Mouse (Mus musculus): ENCODE results near the gene Rps29. TPM values are rescaled to one million over a fixed set of nuclear protein-coding genes. Genes with fewer than 3 reads are reported as not detected.
"Not testable (repeated sequence)": the region's sequence is repeated elsewhere in the genome, so short reads cannot be mapped to it uniquely, and the experiment has no call there.

Rps29 gene
- polyA plus RNA-seq (2012; rRNA removed) (2,273 and 3,523 TPM in 2 replicates), polyA plus RNA-seq (2014; fragmentation: Nextera tagmentation; extraction: Ambion mirVana) (1,759 and 1,849 TPM in 2 replicates)

- Histone ChIP-seq H3K4me2 (replicated peaks; ENCODE audit: low read depth, low read length, severe bottlenecking) (peak within 1 kb of the TSS; percentile 64), H3K9ac (ENCODE audit: low read depth, low read length, severe bottlenecking) (peak within 1 kb of the TSS; percentile 94), H3K36me3 (ENCODE audit: control insufficient read depth, insufficient read depth, low read length) (peaks cover 27% of the 10 kb centered on the region), H3K27ac (replicated peaks; ENCODE audit: low read depth, low read length) (peak within 1 kb of the TSS; percentile 95), H3K4me3 (replicated peaks; ENCODE audit: low read length) (peak within 1 kb of the TSS; percentile 69)
- WGBS = under 1% methylated on average over 55 of the region's 68 CpGs
- peak; percentile 94; the same call in 1 of the 2 replicates for TF ChIP-seq POLR2A (IDR thresholded peaks at IDR 0.05; ENCODE audit: borderline replicate concordance, extremely low read depth, insufficient read depth, insufficient read length)
- H3K27me3 ChIP-seq (ENCODE audit: control insufficient read depth, insufficient read depth, low read length); H3K9me3 ChIP-seq (ENCODE audit: control insufficient read depth, low read length); H3K4me1 ChIP-seq (ENCODE audit: control insufficient read depth, insufficient read depth, low read length): not testable (repeated sequence)
- ATAC-seq (ENCODE audit: low FRiP score, low read depth) (peak; percentile 98), DNase-seq (ENCODE audit: low spot score) (peak; percentile 100)
These were observed at the start of gene Rps29 for GRCm38 (mm10) chr12:69158765-69159577. Gene Rps29, minus strand, starts transcription at chr12:69159186.

- H3K27ac ChIP-seq (replicated peaks; ENCODE audit: low read depth, low read length) = no peak overlapping the region
- no peaks in the 10 kb centered on the region for H3K27me3 ChIP-seq (ENCODE audit: control insufficient read depth, insufficient read depth, low read length)
- no peaks in the 10 kb centered on the region for H3K4me1 ChIP-seq (ENCODE audit: control insufficient read depth, insufficient read depth, low read length)
- no peak overlapping the region for H3K9ac ChIP-seq (ENCODE audit: low read depth, low read length, severe bottlenecking)
- H3K4me3 ChIP-seq (replicated peaks; ENCODE audit: low read length) = no peak overlapping the region
- ATAC-seq (ENCODE audit: low FRiP score, low read depth) = no peak
- WGBS = 87% methylated on average over 2 of the region's 2 CpGs
- no peak overlapping the region for H3K4me2 ChIP-seq (replicated peaks; ENCODE audit: low read depth, low read length, severe bottlenecking)
- no peak for DNase-seq (ENCODE audit: low spot score)
- peaks cover 44% of the 10 kb centered on the region for H3K36me3 ChIP-seq (ENCODE audit: control insufficient read depth, insufficient read depth, low read length)
- TF ChIP-seq POLR2A (IDR thresholded peaks at IDR 0.05; ENCODE audit: borderline replicate concordance, extremely low read depth, insufficient read depth, insufficient read length) = no peak
- H3K9me3 ChIP-seq (ENCODE audit: control insufficient read depth, low read length) = no peaks in the 10 kb centered on the region
These were observed 49.5 kb upstream of the Rps29 start for GRCm38 (mm10) chr12:69208520-69208919.

- no peak overlapping the region for H3K4me3 ChIP-seq (replicated peaks; ENCODE audit: low read length)
- no peaks in the 10 kb centered on the region for H3K4me1 ChIP-seq (ENCODE audit: control insufficient read depth, insufficient read depth, low read length)
- TF ChIP-seq POLR2A (IDR thresholded peaks at IDR 0.05; ENCODE audit: borderline replicate concordance, extremely low read depth, insufficient read depth, insufficient read length) = no peak
- no peak overlapping the region for H3K9ac ChIP-seq (ENCODE audit: low read depth, low read length, severe bottlenecking)
- peaks cover 45% of the 10 kb centered on the region for H3K36me3 ChIP-seq (ENCODE audit: control insufficient read depth, insufficient read depth, low read length)
- no peaks in the 10 kb centered on the region for H3K27me3 ChIP-seq (ENCODE audit: control insufficient read depth, insufficient read depth, low read length)
- 89% methylated on average over 7 of the region's 7 CpGs for WGBS
- H3K27ac ChIP-seq (replicated peaks; ENCODE audit: low read depth, low read length) = no peak overlapping the region
- DNase-seq (ENCODE audit: low spot score) = no peak
- H3K9me3 ChIP-seq (ENCODE audit: control insufficient read depth, low read length) = no peaks in the 10 kb centered on the region
- no peak for ATAC-seq (ENCODE audit: low FRiP score, low read depth)
- no peak overlapping the region for H3K4me2 ChIP-seq (replicated peaks; ENCODE audit: low read depth, low read length, severe bottlenecking)
These were observed 48.9 kb upstream of the Rps29 start for GRCm38 (mm10) chr12:69207926-69208325.

GRCm38 (mm10) chr12:69207396-69207795 lies 48.4 kb upstream of the Rps29 start:
- Histone ChIP-seq H3K36me3 (ENCODE audit: control insufficient read depth, insufficient read depth, low read length) (peaks cover 42% of the 10 kb centered on the region), H3K9ac (ENCODE audit: low read depth, low read length, severe bottlenecking) (no peak overlapping the region), H3K4me3 (replicated peaks; ENCODE audit: low read length) (no peak overlapping the region), H3K9me3 (ENCODE audit: control insufficient read depth, low read length) (no peaks in the 10 kb centered on the region), H3K27ac (replicated peaks; ENCODE audit: low read depth, low read length) (no peak overlapping the region), H3K27me3 (ENCODE audit: control insufficient read depth, insufficient read depth, low read length) (no peaks in the 10 kb centered on the region), H3K4me2 (replicated peaks; ENCODE audit: low read depth, low read length, severe bottlenecking) (no peak overlapping the region), H3K4me1 (ENCODE audit: control insufficient read depth, insufficient read depth, low read length) (no peaks in the 10 kb centered on the region)
- no peak for ATAC-seq (ENCODE audit: low FRiP score, low read depth)
- no peak for DNase-seq (ENCODE audit: low spot score)
- TF ChIP-seq POLR2A (IDR thresholded peaks at IDR 0.05; ENCODE audit: borderline replicate concordance, extremely low read depth, insufficient read depth, insufficient read length) = no peak
- 93% methylated on average over 8 of the region's 8 CpGs for WGBS

GRCm38 (mm10) chr12:69204052-69204833 lies 45.3 kb upstream of the Rps29 start, which contains the start of gene Gm49384:
Gene Gm49384, minus strand, starts transcription at chr12:69204267.
- peaks cover 45% of the 10 kb centered on the region for H3K36me3 ChIP-seq (ENCODE audit: control insufficient read depth, insufficient read depth, low read length)
- WGBS = 86% methylated on average over 16 of the region's 16 CpGs
- no peaks in the 10 kb centered on the region for H3K27me3 ChIP-seq (ENCODE audit: control insufficient read depth, insufficient read depth, low read length)
- ATAC-seq (ENCODE audit: low FRiP score, low read depth) (no peak), DNase-seq (ENCODE audit: low spot score) (no peak)
- no peak within 1 kb of the TSS for H3K9ac ChIP-seq (ENCODE audit: low read depth, low read length, severe bottlenecking)
- no peaks in the 10 kb centered on the region; the same call in 1 of the 2 replicates for H3K4me1 ChIP-seq (ENCODE audit: control insufficient read depth, insufficient read depth, low read length)
- no peak for TF ChIP-seq POLR2A (IDR thresholded peaks at IDR 0.05; ENCODE audit: borderline replicate concordance, extremely low read depth, insufficient read depth, insufficient read length)
- no peak within 1 kb of the TSS for H3K27ac ChIP-seq (replicated peaks; ENCODE audit: low read depth, low read length)
- no peak within 1 kb of the TSS for H3K4me3 ChIP-seq (replicated peaks; ENCODE audit: low read length)
- no peaks in the 10 kb centered on the region for H3K9me3 ChIP-seq (ENCODE audit: control insufficient read depth, low read length)
- H3K4me2 ChIP-seq (replicated peaks; ENCODE audit: low read depth, low read length, severe bottlenecking) = no peak within 1 kb of the TSS

Measured in limb, embryonic 14.5 days (tissue).